Mouse (Mus musculus) midbrain, embryonic 14.5 days (tissue): Measurements from ENCODE around the gene Adam21. TPM values are rescaled to one million over a fixed set of nuclear protein-coding genes. Genes with fewer than 3 reads are reported as not detected.

Source experiments
- ATAC-seq: fragments of 200-750 bp; cut with Nextera tagmentation; 2 replicates; pipeline ENCODE4 v1.8.0; 2017; ENCODE audit warnings: moderate number of reproducible peaks, moderate library complexity; ENCODE audit not compliant: low FRiP score, low TSS enrichment
- DNase-seq: peaks from one replicate; pipeline ENCODE4 v3.0.0-alpha.2; 2015
- H3K27ac ChIP-seq: fragments of 300-500 bp; sonication (generic); replicated peaks from 2 replicates; pipeline ENCODE4 v1.5.1; 2014; ENCODE audit warnings: mild to moderate bottlenecking, low read depth, low read length, moderate library complexity
- H3K27me3 ChIP-seq: fragments of 300-500 bp; sonication (generic); 2 replicates; pipeline ENCODE4 v1.6.1; 2014; ENCODE audit warnings: low read length, control low read depth, mixed read lengths; ENCODE audit not compliant: control insufficient read depth, insufficient read depth
- H3K36me3 ChIP-seq: fragments of 300-500 bp; sonication (generic); 2 replicates; pipeline ENCODE4 v1.6.1; 2014; ENCODE audit warnings: low read length, control low read depth; ENCODE audit not compliant: control insufficient read depth, insufficient read depth
- H3K4me1 ChIP-seq: fragments of 300-500 bp; sonication (generic); 2 replicates; pipeline ENCODE4 v1.6.1; 2014; ENCODE audit warnings: mild to moderate bottlenecking, antibody characterized with exemption, low read length, control low read depth; ENCODE audit not compliant: control insufficient read depth, insufficient read depth
- H3K4me2 ChIP-seq: fragments of 300-500 bp; sonication (generic); 2 replicates; pipeline ENCODE4 v1.6.1; 2014; ENCODE audit warnings: mild to moderate bottlenecking, low read length, moderate library complexity
- H3K4me3 ChIP-seq: fragments of 300-500 bp; sonication (generic); replicated peaks from 2 replicates; pipeline ENCODE4 v1.5.1; 2014; ENCODE audit warnings: low read depth, low read length
- H3K9ac ChIP-seq: fragments of 300-500 bp; sonication (generic); replicated peaks from 2 replicates; pipeline ENCODE4 v1.6.1; 2014; ENCODE audit warnings: mild to moderate bottlenecking, low read length, moderate library complexity
- H3K9me3 ChIP-seq: fragments of 300-500 bp; sonication (generic); 2 replicates; pipeline ENCODE4 v1.6.1; 2016; ENCODE audit warnings: low read length, control low read depth, mixed read lengths; ENCODE audit not compliant: control insufficient read depth
- WGBS: fragments of 180-500 bp; shearing (Covaris S2); extraction: QIAGEN DNeasy Blood & Tissue Kit; methylation state at CpG from one replicate; pipeline ENCODE4 v1.1.7; 2014; 5-methylcytosine and 5-hydroxymethylcytosine counted together
- polyA plus RNA-seq: library from polyadenylated mRNA; unstranded; fragments of >200 nt; fragmentation: Nextera tagmentation; extraction: Ambion mirVana; gene quantifications from 2 replicates; pipeline ENCODE4 v1.2.1, GENCODE M21; 2014

Adam21 gene
- polyA plus RNA-seq: 0.74 and 0.99 TPM in 2 replicates

GRCm38 (mm10) chr12:81568374-81568773 lies at the start of gene Adam21:
Gene Adam21, minus strand, starts transcription at chr12:81568474.
- no peaks in the 10 kb centered on the region for H3K9me3 ChIP-seq
- H3K27me3 ChIP-seq: no peaks in the 10 kb centered on the region
- no peaks in the 10 kb centered on the region for H3K4me1 ChIP-seq
- H3K27ac ChIP-seq: no peak within 1 kb of the TSS
- ATAC-seq (no peak), DNase-seq (no peak)
- no peak within 1 kb of the TSS for H3K4me3 ChIP-seq
- H3K9ac ChIP-seq: no peak within 1 kb of the TSS
- no peak within 1 kb of the TSS for H3K4me2 ChIP-seq
- 86% methylated on average over 1 of the region's 1 CpGs for WGBS
- peaks cover 16% of the 10 kb centered on the region for H3K36me3 ChIP-seq

- no peak overlapping the region for H3K9ac ChIP-seq
- H3K36me3 ChIP-seq: no peaks in the 10 kb centered on the region
- no peak overlapping the region for H3K4me3 ChIP-seq
- no peak overlapping the region for H3K4me2 ChIP-seq
- WGBS: 84% methylated on average over 7 of the region's 7 CpGs
- H3K27ac ChIP-seq: no peak overlapping the region
- ATAC-seq (no peak), DNase-seq (no peak)
- H3K27me3 ChIP-seq: no peaks in the 10 kb centered on the region
- no peaks in the 10 kb centered on the region for H3K9me3 ChIP-seq
- H3K4me1 ChIP-seq: no peaks in the 10 kb centered on the region
Measured at GRCm38 (mm10) chr12:81616980-81617379, 48.7 kb upstream of the Adam21 start.

GRCm38 (mm10) chr12:81615807-81616206 lies 47.5 kb upstream of the Adam21 start:
- no peak for ATAC-seq
- no peaks in the 10 kb centered on the region for H3K27me3 ChIP-seq
- H3K9me3 ChIP-seq: no peaks in the 10 kb centered on the region
- H3K9ac ChIP-seq: no peak overlapping the region
- H3K4me1 ChIP-seq: no peaks in the 10 kb centered on the region
- DNase-seq: no peak
- H3K36me3 ChIP-seq: no peaks in the 10 kb centered on the region
- H3K4me3 ChIP-seq: no peak overlapping the region
- WGBS: 87% methylated on average over 6 of the region's 6 CpGs
- no peak overlapping the region for H3K27ac ChIP-seq
- H3K4me2 ChIP-seq: no peak overlapping the region

DNA sequence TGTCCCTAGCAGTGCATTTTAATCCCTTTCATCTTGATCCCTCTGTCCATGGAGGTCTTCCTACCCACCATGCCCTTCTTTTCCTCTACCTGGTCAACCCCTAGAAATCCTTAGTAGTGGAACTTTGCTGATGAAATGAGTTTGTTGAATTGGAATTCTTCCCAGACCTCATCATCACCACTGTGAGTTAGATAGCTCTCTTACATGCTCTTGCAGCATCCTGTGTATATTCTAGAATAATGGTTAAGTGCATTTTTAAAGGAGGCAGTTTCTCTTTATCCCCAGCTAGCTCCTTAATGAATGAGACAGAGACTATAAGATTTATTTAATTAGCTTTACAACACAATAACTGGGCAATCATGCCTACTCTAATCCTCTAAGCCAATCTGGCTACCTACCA lies 41.2 kb upstream of the Adam21 start:
- H3K27me3 ChIP-seq: no peaks in the 10 kb centered on the region
- no peaks in the 10 kb centered on the region for H3K36me3 ChIP-seq
- no peak overlapping the region for H3K4me2 ChIP-seq
- no peak overlapping the region for H3K4me3 ChIP-seq
- no peak for ATAC-seq
- H3K4me1 ChIP-seq: no peaks in the 10 kb centered on the region
- H3K9ac ChIP-seq: no peak overlapping the region
- no peak overlapping the region for H3K27ac ChIP-seq
- H3K9me3 ChIP-seq: no peaks in the 10 kb centered on the region
- DNase-seq: no peak

GRCm38 (mm10) chr12:81604995-81605784 lies 36.9 kb upstream of the Adam21 start:
- ATAC-seq: no peak
- Histone ChIP-seq H3K27ac (no peak overlapping the region), H3K36me3 (no peaks in the 10 kb centered on the region), H3K4me1 (no peaks in the 10 kb centered on the region), H3K9me3 (no peaks in the 10 kb centered on the region), H3K4me2 (no peak overlapping the region), H3K9ac (no peak overlapping the region), H3K4me3 (no peak overlapping the region), H3K27me3 (no peaks in the 10 kb centered on the region)
- WGBS: 60% methylated on average over 5 of the region's 5 CpGs
- no peak for DNase-seq

- ATAC-seq: no peak
- no peak for DNase-seq
- no peak overlapping the region for H3K4me3 ChIP-seq
- H3K9me3 ChIP-seq: no peaks in the 10 kb centered on the region
- 79% methylated on average over 8 of the region's 8 CpGs for WGBS
- H3K27ac ChIP-seq: no peak overlapping the region
- no peak overlapping the region for H3K9ac ChIP-seq
- H3K27me3 ChIP-seq: no peaks in the 10 kb centered on the region
- H3K36me3 ChIP-seq: no peaks in the 10 kb centered on the region
- peaks cover 9% of the 10 kb centered on the region for H3K4me1 ChIP-seq
- H3K4me2 ChIP-seq: no peak overlapping the region
Measured at GRCm38 (mm10) chr12:81596547-81597262, 28.4 kb upstream of the Adam21 start.

- H3K27me3 ChIP-seq: no peaks in the 10 kb centered on the region
- WGBS: 3% methylated on average over 36 of the region's 36 CpGs
- H3K36me3 ChIP-seq: peaks cover 9% of the 10 kb centered on the region; the same call in 1 of the 2 replicates
- no peaks in the 10 kb centered on the region for H3K9me3 ChIP-seq
- H3K4me2 ChIP-seq: peak within 1 kb of the TSS; percentile 86
- peak; percentile 99 for ATAC-seq
- peak; percentile 98 for DNase-seq
- H3K9ac ChIP-seq: peak within 1 kb of the TSS; percentile 57
- peak within 1 kb of the TSS; percentile 76 for H3K4me3 ChIP-seq
- H3K27ac ChIP-seq: peak within 1 kb of the TSS; percentile 28; the same call in 1 of the 2 replicates
- H3K4me1 ChIP-seq: peaks cover 9% of the 10 kb centered on the region
Measured at GRCm38 (mm10) chr12:81594902-81595671, 26.8 kb upstream of the Adam21 start, which contains the start of gene Med6. Gene Med6, minus strand, starts transcription at chr12:81595008.

DNA sequence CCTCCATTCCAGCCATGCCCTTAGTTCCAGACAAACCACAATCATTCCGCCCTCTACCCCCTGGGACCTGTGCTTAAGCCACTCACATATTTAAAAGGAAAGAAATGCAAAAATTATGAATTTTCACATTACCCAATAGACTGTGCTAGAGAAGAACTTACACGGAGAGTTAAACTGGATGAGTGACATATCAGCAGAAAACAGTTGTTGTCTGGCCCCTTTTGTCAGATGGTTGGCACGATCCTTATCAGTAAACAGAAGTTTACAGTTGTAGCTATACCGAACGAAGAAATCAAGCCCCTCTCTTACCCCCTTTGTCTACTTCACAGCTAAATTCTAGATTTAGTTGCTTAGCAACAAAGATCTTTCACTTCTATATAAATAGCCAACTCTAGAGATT lies 343 bp downstream of the Adam21 start:
- no peak overlapping the region for H3K27ac ChIP-seq
- H3K4me2 ChIP-seq: no peak overlapping the region
- no peaks in the 10 kb centered on the region for H3K9me3 ChIP-seq
- no peak overlapping the region for H3K4me3 ChIP-seq
- H3K9ac ChIP-seq: no peak overlapping the region
- DNase-seq (no peak), ATAC-seq (no peak)
- H3K36me3 ChIP-seq: peaks cover 13% of the 10 kb centered on the region
- WGBS: 77% methylated on average over 5 of the region's 5 CpGs
- no peaks in the 10 kb centered on the region for H3K4me1 ChIP-seq
- H3K27me3 ChIP-seq: no peaks in the 10 kb centered on the region
